Mouse (Mus musculus) kidney, embryonic 14.5 days (tissue): ENCODE results near the gene Trpm4. TPM values are rescaled to one million over a fixed set of nuclear protein-coding genes. Genes with fewer than 3 reads are reported as not detected.

Source experiments
- ATAC-seq: fragments of 200-750 bp; cut with Nextera tagmentation; 2 replicates; pipeline ENCODE4 v1.8.0; 2017; ENCODE audit warnings: moderate number of reproducible peaks, mild to moderate bottlenecking, moderate TSS enrichment, moderate library complexity; ENCODE audit not compliant: low FRiP score, low TSS enrichment
- H3K27ac ChIP-seq: fragments of 300-500 bp; sonication (generic); 2 replicates; pipeline ENCODE4 v1.5.1; 2014; ENCODE audit warnings: low read depth, mild to moderate bottlenecking, low read length, moderate library complexity, mixed read lengths
- H3K27me3 ChIP-seq: fragments of 300-500 bp; sonication (generic); 2 replicates; pipeline ENCODE4 v1.6.1; 2014; ENCODE audit warnings: mild to moderate bottlenecking, low read length; ENCODE audit not compliant: control insufficient read depth, insufficient read depth
- H3K36me3 ChIP-seq: fragments of 300-500 bp; sonication (generic); 2 replicates; pipeline ENCODE4 v1.6.1; 2014; ENCODE audit warnings: low read length, mixed read lengths; ENCODE audit not compliant: control insufficient read depth, insufficient read depth
- H3K4me1 ChIP-seq: fragments of 300-500 bp; sonication (generic); 2 replicates; pipeline ENCODE4 v1.6.1; 2014; ENCODE audit warnings: low read length, mixed read lengths; ENCODE audit not compliant: control insufficient read depth, insufficient read depth
- H3K4me2 ChIP-seq: fragments of 300-500 bp; sonication (generic); replicated peaks from 2 replicates; pipeline ENCODE4 v1.6.1; 2014; ENCODE audit warnings: low read depth, mild to moderate bottlenecking, low read length
- H3K4me3 ChIP-seq: fragments of 300-500 bp; sonication (generic); 2 replicates; pipeline ENCODE4 v1.5.1; 2014; ENCODE audit warnings: mild to moderate bottlenecking, low read length
- H3K9ac ChIP-seq: fragments of 300-500 bp; sonication (generic); 2 replicates; pipeline ENCODE4 v1.6.1; 2014; ENCODE audit warnings: low read depth, mild to moderate bottlenecking, low read length, moderate library complexity
- H3K9me3 ChIP-seq: fragments of 300-500 bp; sonication (generic); 2 replicates; pipeline ENCODE4 v1.6.1; 2016; ENCODE audit warnings: low read length; ENCODE audit not compliant: control insufficient read depth
- WGBS: fragments of 180-500 bp; shearing (Covaris S2); extraction: QIAGEN DNeasy Blood & Tissue Kit; methylation state at CpG from one replicate; pipeline ENCODE4 v1.1.7; 2014; 5-methylcytosine and 5-hydroxymethylcytosine counted together
- polyA plus RNA-seq: library from polyadenylated mRNA; unstranded; fragments of >200 nt; fragmentation: Nextera tagmentation; extraction: Ambion mirVana; gene quantifications from 2 replicates; pipeline ENCODE4 v1.2.1, GENCODE M21; 2014

The Trpm4 gene
- 10.1 and 11.3 TPM in 2 replicates for polyA plus RNA-seq

DNA sequence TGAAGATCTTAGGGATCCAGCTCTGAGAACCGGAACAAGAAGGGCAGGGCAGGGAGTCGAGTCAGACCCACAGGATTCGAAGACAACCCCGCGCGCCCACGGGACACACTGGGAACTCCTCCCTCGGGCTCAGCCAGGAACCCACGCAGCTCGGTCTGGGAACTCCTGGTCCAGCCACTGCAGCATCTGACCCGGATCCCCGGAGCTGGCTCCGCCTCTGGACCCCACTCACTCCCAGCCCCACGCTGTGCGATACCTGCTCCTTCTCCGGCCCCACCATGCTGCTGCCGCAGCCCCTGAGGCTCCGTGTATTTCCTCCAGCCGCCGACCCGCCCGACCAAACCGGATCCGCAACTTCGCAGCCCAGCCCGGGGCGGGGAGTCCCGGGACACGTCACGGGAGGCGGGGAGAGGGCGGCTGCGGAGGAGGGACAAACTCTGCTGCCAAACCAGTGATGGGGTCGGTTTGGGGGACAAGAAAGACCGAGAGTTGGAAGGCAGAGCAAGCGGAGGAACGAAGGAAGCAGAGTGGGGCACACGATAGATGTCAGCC is at the start of gene Trpm4:
Gene Trpm4 (minus strand): TSS at position 350 of the 552 bp plus-strand sequence.
- under 1% methylated on average over 38 of the region's 38 CpGs for WGBS
- Histone ChIP-seq H3K9ac (peak within 1 kb of the TSS; percentile 78), H3K4me3 (peak within 1 kb of the TSS; percentile 71), H3K27ac (peak within 1 kb of the TSS; percentile 88), H3K9me3 (no peaks in the 10 kb centered on the region), H3K4me1 (peaks cover 36% of the 10 kb centered on the region), H3K36me3 (no peaks in the 10 kb centered on the region), H3K27me3 (peaks cover 4% of the 10 kb centered on the region; the same call in 1 of the 2 replicates), H3K4me2 (peak within 1 kb of the TSS; percentile 92)
- peak; percentile 53 for ATAC-seq

DNA sequence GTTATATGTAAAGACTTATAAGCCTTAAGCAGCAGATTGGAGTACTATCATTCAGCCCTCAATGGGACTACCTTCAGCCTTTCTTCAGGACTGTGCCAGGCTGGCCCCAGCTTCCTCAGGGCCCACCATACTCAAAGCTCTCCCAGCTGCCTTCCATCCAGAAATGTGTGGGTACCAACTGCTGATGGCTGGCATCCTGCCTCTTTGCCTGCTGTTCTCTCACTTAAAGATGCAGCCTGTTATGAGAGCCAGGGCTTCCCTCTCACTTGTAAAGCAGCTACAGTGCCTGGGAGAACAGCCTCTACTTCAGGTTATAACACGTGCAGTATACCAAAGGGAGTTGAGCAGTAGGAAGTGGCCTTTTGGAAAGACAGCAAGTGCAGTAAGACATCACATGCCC is 42.5 kb upstream of the Trpm4 start:
- WGBS, result 97% methylated on average over 1 of the region's 1 CpGs
- no peaks in the 10 kb centered on the region for H3K27me3 ChIP-seq
- 0 out of 2 replicates have a peak, but pooled peaks cover under 1% of the 10 kb centered on the region for H3K4me1 ChIP-seq
- no peak overlapping the region for H3K27ac ChIP-seq
- ATAC-seq, result no peak
- H3K4me3 ChIP-seq, result no peak overlapping the region
- H3K9ac ChIP-seq, result no peak overlapping the region
- no peak overlapping the region for H3K4me2 ChIP-seq
- no peaks in the 10 kb centered on the region for H3K9me3 ChIP-seq
- peaks cover 85% of the 10 kb centered on the region for H3K36me3 ChIP-seq

DNA sequence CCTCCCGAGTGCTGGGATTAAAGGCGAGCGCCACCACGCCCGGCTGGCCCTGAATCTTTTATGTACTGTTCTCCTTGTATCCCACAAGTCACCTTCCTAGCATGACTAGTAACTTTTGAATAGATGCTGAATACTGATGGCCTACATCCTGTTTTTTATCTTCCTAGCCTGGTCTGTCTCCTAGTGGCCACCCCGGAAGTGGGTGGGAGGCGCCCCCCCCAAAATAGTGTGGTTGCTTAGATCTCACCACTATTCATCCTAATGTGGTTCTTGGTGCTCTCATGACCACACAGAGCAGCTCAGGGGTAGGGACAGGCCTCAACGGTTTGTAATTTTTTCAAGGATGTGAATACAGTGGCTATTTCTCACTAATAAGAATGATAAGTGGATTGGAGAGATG is 41.0 kb upstream of the Trpm4 start:
- 96% methylated on average over 8 of the region's 8 CpGs for WGBS
- Histone ChIP-seq H3K9me3 (no peaks in the 10 kb centered on the region), H3K4me2 (no peak overlapping the region), H3K27me3 (peaks cover 7% of the 10 kb centered on the region; the same call in 1 of the 2 replicates), H3K4me3 (no peak overlapping the region), H3K36me3 (peaks cover 71% of the 10 kb centered on the region), H3K4me1 (peaks cover 11% of the 10 kb centered on the region; the same call in 1 of the 2 replicates), H3K9ac (no peak overlapping the region), H3K27ac (no peak overlapping the region)
- ATAC-seq, result no peak

DNA sequence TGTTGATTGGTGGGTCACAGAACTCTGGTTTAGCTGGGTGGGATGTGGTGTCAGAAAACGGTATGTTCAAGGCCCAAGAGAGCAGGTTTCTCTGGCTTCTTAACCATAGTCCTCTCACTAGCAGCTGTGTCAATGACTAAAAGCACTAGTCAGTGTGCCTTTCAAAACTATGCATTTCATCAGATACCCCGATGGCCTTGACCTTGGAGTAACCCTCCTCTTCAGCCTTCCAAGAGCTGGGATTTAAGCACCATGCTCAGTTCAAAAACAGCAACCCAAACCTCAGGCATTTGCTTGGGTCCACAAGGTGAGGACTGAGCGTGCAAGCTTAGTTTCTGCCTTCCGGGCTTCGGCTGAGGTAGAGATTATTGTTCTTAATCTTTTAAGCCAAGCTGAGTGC is 38.8 kb upstream of the Trpm4 start:
- Histone ChIP-seq H3K27me3 (peaks cover 20% of the 10 kb centered on the region), H3K27ac (no peak overlapping the region), H3K9ac (no peak overlapping the region), H3K4me1 (peaks cover 19% of the 10 kb centered on the region), H3K36me3 (peaks cover 49% of the 10 kb centered on the region), H3K4me3 (no peak overlapping the region), H3K9me3 (no peaks in the 10 kb centered on the region), H3K4me2 (no peak overlapping the region)
- WGBS, result 88% methylated on average over 5 of the region's 5 CpGs
- ATAC-seq, result no peak

DNA sequence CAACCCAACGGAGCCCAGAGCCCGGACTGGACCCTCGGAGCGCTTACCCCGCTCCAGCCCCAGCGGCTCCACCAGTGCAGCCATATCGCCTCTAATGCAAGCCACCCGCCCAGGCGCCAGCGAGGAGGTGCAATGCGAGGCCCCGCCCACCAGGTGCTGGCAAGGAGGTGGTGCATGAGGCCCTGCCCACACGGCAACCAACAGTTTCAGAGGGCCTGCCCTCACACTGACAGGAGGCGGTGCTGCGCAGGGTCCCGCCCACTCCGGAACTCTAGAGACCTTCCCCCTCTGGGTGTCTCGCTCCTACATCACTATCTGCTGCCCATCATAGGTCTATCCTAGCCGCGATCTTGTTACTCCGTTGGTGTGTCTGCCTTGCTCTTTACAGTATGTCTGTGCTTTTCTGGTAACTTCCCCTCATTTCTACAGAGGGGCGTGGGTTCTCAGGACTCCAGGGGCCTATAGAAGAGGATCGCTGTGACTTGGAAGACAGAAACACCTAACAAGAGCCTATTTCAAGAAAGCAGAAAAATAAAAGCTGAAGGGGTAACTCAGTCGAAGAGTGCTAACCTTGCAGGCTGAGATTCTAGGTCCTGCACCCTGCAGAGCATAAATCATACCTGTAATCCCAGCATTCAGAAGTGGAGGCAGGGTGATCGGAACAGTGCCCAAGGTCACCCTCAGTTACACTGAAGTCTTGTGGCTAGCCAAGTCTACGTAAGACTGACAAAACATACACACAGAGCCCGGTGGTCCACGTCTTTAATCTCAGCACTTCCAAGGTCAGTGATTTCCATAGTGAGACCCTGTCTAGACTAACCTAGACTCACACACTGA is 37.1 kb upstream of the Trpm4 start, which contains the start of gene Lin7b:
Gene Lin7b (minus strand): TSS at position 109 of the 837 bp plus-strand sequence.
- WGBS, result 10% methylated on average over 28 of the region's 28 CpGs
- peaks cover 32% of the 10 kb centered on the region for H3K36me3 ChIP-seq
- peak; percentile 75 for ATAC-seq

DNA sequence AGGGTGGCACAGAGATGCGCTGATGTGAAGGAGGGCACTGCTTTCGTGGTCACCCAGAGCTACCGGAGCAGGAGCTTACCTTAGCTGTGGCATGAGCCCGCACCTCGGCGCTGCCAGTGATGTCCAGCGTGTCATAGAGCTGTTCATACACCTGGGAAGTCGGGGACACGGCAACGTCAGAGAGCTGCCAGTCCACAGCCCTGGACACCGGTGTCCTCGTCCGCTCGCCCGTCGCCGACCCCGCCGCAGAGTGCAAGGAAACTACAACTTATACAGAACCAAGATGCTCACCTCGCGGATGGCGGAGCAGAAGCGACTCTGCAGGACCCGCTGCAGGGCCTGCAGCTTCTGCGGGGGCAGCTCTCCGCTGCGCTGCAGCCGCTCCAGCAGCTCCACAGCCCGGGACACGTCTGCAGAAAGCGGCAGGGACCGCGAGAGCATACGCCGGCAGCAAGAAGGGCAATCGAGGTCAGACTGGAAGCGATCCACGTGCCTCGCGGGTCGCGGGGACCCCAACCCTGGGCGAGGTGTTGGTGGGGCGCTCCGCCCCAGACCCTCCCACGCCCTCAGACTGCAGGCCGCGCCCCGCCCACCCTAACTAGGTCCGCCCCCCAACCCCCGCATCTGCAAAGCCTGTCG is 36.4 kb upstream of the Trpm4 start:
- Histone ChIP-seq H3K27me3 (peaks cover 36% of the 10 kb centered on the region), H3K27ac (no peak overlapping the region), H3K9ac (peak overlapping the region; percentile 32; the same call in 1 of the 2 replicates), H3K4me3 (peak overlapping the region; percentile 46), H3K36me3 (peaks cover 26% of the 10 kb centered on the region; the same call in 1 of the 2 replicates), H3K4me2 (peak overlapping the region; percentile 94), H3K9me3 (no peaks in the 10 kb centered on the region), H3K4me1 (peaks cover 24% of the 10 kb centered on the region)
- no peak for ATAC-seq
- 6% methylated on average over 51 of the region's 52 CpGs for WGBS

More for the DNA sequence above, 37.1 kb upstream of the Trpm4 start, which contains the start of gene Lin7b:
- Histone ChIP-seq H3K9ac (peak within 1 kb of the TSS; percentile 32; the same call in 1 of the 2 replicates), H3K4me3 (peak within 1 kb of the TSS; percentile 46), H3K4me1 (peaks cover 24% of the 10 kb centered on the region), H3K27ac (no peak within 1 kb of the TSS), H3K9me3 (no peaks in the 10 kb centered on the region), H3K4me2 (peak within 1 kb of the TSS; percentile 94), H3K27me3 (peaks cover 29% of the 10 kb centered on the region)

DNA sequence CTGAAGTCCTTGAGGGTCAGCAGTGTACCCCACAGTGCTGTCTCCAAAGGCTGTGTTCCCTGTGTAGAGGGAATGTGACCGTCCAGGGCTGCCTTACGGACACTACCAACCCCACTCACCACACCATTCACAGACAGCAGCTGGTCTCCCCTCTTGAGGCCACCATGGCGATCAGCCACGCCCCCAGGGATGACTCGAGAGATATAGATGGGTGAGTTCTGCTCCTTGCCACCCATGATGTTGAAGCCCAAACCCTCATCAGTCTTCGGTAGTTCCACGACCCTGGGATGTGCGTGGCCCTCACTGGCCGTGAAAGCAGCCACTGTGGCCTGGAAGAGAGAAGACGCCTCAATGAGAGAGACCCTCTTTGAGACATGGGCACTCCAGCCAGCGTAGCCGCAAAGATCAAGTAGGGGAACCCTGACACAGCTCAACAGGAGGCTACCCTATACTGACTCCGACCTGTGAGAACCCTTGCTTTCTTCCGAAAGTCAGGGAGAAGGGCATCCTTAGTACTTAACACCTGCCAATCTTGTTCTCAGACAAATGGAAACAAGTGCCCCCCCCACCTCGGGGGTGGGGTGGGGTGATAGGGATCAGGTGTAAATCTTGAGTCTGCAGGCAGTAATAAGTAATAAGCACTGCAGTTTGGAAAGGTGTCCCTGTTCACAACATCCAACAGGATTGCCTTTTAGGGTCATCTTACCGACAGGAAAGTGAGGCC is 35.6 kb upstream of the Trpm4 start:
- Histone ChIP-seq H3K4me3 (peak overlapping the region; percentile 46; the same call in 1 of the 2 replicates), H3K4me1 (peaks cover 24% of the 10 kb centered on the region), H3K4me2 (no peak overlapping the region), H3K36me3 (peaks cover 20% of the 10 kb centered on the region; the same call in 1 of the 2 replicates), H3K9ac (no peak overlapping the region), H3K27me3 (peaks cover 42% of the 10 kb centered on the region), H3K27ac (no peak overlapping the region), H3K9me3 (no peaks in the 10 kb centered on the region)
- WGBS, result 73% methylated on average over 16 of the region's 16 CpGs
- ATAC-seq, result no peak

DNA sequence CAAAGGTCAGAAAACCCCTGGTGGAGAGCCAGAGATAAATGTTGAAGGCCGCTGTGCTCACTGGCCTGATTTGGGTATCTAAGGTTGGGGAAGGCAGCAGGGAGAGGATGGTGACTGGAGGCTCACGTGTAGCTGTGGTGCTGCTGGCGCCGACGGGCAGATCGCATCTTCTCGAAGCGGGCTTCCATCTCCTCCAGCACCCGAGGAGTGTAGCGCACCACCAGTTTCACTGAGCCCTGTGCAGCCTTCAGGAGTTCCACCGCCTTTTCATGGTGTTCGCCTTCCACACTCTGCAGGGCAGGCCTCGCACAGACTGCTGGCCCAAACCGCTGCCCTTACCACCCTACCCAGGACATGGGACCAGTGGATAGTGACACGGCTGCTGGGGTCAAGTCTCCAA is 34.6 kb upstream of the Trpm4 start:
- ATAC-seq, result no peak
- no peak overlapping the region for H3K9ac ChIP-seq

More for the DNA sequence above, 34.6 kb upstream of the Trpm4 start:
- peaks cover 51% of the 10 kb centered on the region for H3K27me3 ChIP-seq
- H3K4me3 ChIP-seq, result no peak overlapping the region
- H3K27ac ChIP-seq, result no peak overlapping the region
- no peak overlapping the region for H3K4me2 ChIP-seq
- H3K4me1 ChIP-seq, result peaks cover 24% of the 10 kb centered on the region
- no peaks in the 10 kb centered on the region for H3K9me3 ChIP-seq
- H3K36me3 ChIP-seq, result peaks cover 11% of the 10 kb centered on the region; the same call in 1 of the 2 replicates
- WGBS, result 77% methylated on average over 15 of the region's 15 CpGs
